Mouse (Mus musculus) cerebellum, adult 9-10 months (tissue): ENCODE measurements around the gene Surf4.

Experiments
- DNase-seq: peaks from one replicate; pipeline ENCODE4 v3.0.0; 2022

Gene Surf4

GRCm38 (mm10) chr2:26933304-26934055 is at the start of gene Surf4, which contains the start of gene Stkld1:
TSS of gene Surf4 (minus strand) at chr2:26933928.
TSS of gene Stkld1 (plus strand) at chr2:26934047.
- peak; percentile 89 for DNase-seq

- DNase-seq: no peak
These were observed 46.6 kb upstream of the Surf4 start for GRCm38 (mm10) chr2:26980361-26980760.

DNA sequence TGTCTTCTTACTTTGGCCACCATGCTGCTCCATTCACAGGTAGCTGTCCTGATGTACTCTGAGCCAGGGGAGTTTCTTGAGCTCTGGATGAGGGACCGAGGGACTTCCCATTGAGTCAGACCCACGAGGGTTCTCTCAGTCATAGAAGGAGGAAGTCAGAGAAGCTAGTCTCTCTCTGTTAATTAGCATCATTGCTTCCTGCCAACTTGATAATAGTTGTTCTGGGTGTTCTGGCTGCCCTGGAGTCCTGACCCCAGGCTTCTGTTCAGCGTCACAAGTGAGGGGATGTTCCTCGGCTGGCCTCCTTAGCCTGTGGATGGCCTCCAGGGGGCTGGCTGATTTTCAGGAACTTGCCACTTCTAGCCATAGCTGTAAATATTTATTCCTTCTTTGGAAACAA is 40.2 kb upstream of the Surf4 start:
- no peak for DNase-seq

- DNase-seq: no peak
These were observed 39.4 kb upstream of the Surf4 start, which contains the start of gene Adamts13 for GRCm38 (mm10) chr2:26973116-26973515. TSS of gene Adamts13 (plus strand) at chr2:26973416.

DNA sequence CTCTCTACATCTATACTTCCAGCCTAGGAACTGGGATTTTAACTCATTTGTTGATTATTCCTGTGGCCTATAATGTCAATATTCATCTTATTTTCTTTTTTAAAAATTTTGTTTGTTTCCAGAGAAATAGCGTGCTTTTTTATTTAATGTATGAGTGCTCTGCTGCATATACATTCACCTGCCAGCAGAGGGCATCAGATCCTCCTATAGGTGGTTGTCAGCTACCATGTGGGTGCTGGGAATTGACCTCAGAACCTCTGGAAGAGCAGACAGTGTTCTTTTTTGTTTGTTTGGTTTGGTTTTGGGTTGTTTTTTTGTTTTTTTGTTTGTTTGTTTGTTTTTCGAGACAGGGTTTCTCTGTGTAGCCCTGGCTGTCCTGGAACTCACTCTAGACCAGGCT is 33.5 kb upstream of the Surf4 start:
- no peak for DNase-seq

DNA sequence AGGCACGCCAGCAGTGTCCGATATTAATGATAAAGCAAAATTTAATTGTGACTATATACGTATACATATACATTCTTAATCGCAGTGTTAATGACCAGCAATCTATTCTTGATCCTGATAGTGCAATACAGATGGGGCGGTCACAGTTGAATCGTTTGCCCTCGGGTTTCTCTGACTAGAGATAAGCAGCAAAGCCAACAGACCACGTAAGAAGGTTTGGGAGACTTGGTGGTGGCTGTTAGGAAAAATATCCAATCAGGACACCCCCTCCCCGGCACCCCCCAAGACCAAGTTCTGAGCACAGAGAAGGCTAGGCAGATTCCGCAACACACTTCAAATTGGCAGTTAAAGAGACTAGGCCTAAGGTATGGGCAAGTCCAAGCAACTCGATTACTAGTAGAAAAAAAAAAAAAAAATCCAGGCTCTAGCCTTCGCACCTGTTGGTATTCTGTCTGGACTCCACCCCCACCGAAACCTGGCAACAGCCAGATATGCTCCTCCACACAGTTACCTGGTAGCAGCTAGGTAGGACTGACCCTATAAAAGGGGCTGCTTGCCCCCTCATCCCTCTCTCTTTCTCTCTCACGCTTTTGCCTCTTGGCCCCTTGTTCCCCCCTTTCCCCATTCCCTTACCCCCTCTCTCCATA is 31.1 kb upstream of the Surf4 start:
- no peak for DNase-seq

GRCm38 (mm10) chr2:26963923-26964723 is 30.4 kb upstream of the Surf4 start, which contains the start of gene Rexo4:
TSS of gene Rexo4 (minus strand) at chr2:26964386.
- DNase-seq: peak; percentile 95

- no peak for DNase-seq
These were observed 27.0 kb upstream of the Surf4 start for GRCm38 (mm10) chr2:26960756-26961155.

DNA sequence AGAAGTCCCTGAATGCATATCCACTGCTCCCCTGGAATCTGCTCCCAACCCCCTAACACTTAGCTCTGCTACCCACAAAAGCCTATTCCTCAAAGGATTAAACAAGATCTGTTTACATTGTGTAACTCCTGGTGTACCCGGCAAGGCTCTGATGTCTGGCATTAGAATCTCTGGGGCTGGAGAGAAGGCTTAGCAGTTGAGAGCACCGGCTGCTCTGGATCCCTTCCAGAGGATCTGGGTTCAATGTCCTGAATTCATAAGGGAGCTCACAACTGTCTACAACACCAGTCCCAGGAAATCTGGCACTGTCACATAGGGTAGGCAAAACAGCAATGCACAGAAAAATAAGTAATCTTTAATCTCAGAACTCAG is 23.7 kb upstream of the Surf4 start:
- no peak for DNase-seq

GRCm38 (mm10) chr2:26956811-26957487 is 23.2 kb upstream of the Surf4 start:
- no peak for DNase-seq

- no peak for DNase-seq
These were observed 21.1 kb upstream of the Surf4 start for GRCm38 (mm10) chr2:26954735-26955395.

- no peak for DNase-seq
These were observed 19.1 kb upstream of the Surf4 start for GRCm38 (mm10) chr2:26952866-26953265.

- DNase-seq: no peak
These were observed 18.5 kb upstream of the Surf4 start for GRCm38 (mm10) chr2:26952193-26952592.

DNA sequence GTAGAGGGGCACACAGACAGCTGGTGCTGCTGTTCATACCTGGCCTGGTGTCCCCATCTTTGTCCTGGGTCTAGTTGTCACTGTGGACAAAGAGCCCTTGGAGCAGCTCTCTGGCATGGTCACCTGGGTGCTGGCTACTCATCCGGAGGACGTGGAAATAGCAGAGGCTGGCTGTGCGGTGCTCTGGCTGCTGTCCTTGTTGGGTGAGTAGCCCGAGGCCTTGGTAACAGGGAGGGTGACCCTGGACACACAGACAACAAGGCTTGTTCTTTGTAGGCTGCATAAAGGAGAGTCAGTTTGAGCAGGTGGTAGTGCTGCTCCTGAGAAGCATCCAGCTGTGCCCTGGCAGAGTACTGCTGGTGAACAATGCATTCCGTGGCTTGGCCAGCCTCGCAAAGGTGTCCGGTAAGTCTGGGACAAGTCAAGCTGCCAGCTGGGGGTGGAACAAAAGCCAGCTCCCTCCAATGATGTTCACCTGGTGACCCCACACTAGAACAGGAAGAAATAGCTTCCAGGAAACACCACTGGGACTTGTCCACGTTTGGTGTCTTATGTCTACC is 17.7 kb upstream of the Surf4 start:
- no peak for DNase-seq

GRCm38 (mm10) chr2:26950411-26950810 is 16.7 kb upstream of the Surf4 start:
- peak; percentile 58 for DNase-seq

- no peak for DNase-seq
These were observed 9.5 kb upstream of the Surf4 start for GRCm38 (mm10) chr2:26943253-26943652.

GRCm38 (mm10) chr2:26941539-26941938 is 7.8 kb upstream of the Surf4 start:
- DNase-seq: no peak

DNA sequence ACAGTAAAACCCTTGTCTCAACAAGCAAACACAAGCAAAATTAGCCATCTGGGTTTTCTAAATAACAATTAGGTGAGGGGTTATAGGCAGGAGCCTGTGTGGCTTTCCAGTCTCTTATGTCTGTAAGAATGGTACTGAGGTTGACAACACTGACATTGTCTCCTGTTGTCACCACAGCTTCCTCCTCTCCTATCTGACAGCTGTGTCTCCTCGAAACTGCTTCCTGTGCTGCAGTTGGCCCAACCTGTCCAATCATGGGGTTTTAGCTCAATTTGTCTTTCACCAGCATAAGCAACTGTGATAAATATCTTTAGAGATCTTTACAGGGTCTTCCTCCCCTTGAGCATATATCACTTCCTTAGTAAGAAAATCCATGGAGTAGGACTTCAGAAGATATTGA is 2.7 kb upstream of the Surf4 start:
- no peak for DNase-seq

- no peak for DNase-seq
These were observed 1.6 kb upstream of the Surf4 start for GRCm38 (mm10) chr2:26935286-26935685.

- peak; percentile 62 for DNase-seq
These were observed 1.0 kb downstream of the Surf4 start for GRCm38 (mm10) chr2:26932473-26933303.

DNA sequence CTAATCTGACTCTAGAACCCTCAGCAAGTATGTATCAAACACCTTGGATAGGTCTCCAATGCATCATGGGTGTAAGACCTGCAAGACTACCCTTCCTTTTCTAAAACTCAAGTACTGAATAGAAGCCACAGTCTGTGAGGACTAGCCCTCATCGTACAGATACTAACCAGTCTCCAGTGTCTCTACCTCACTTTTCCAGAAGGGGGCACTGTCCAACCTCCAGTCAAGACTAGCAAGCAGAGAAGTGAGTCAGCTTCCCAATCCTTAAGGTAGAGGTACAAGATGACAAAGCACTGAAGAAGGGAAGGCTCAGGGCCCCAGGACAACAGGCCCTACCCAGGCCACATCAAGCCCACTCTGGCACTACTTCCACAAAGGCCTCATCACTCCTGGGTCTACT is 3.3 kb downstream of the Surf4 start:
- DNase-seq: peak; percentile 84
